Mouse (Mus musculus): Measurements from ENCODE around the gene Pacs2.

- TF ChIP-seq CTCF (IDR thresholded peaks at IDR 0.05; ENCODE audit: extremely low read depth, insufficient read depth, low read length) (no peak), POLR2A (IDR thresholded peaks at IDR 0.05; ENCODE audit: extremely low read depth, insufficient read depth, low read length) (no peak)
These were observed 74.8 kb downstream of the Pacs2 start for GRCm38 (mm10) chr12:113089107-113089506.
